22 mouse cellular contexts compared by ENCODE assay signal in genomic region chr2:119463114-119463775, GRCm38 (mm10).
"Had no signal": no experiment of that assay in that cellular context is flagged by ENCODE, and none has a peak within 500 bp of the region (broad histone marks: within the 10 kb centered on the region; RNA-seq: fewer than 3 reads in every experiment).

No protein-coding gene starts in this region.

- H3K27me3 ChIP-seq: limb, embryonic 12.5 days; limb, embryonic 15.5 days; megakaryocyte, embryonic 14.5 days; neural tube, embryonic 12.5 days; neural tube, embryonic 15.5 days had no signal

- H3K9me3 ChIP-seq: limb, embryonic 12.5 days; limb, embryonic 15.5 days; megakaryocyte, embryonic 14.5 days; midbrain, embryonic 10.5 days; neural tube, embryonic 12.5 days; neural tube, embryonic 15.5 days had no signal

- H3K27ac ChIP-seq: limb, embryonic 12.5 days; limb, embryonic 15.5 days; liver, embryonic 14.5 days; midbrain, embryonic 10.5 days; neural tube, embryonic 12.5 days; neural tube, embryonic 15.5 days; stomach, postnatal 0 days had no signal

- H3K4me2 ChIP-seq: limb, embryonic 12.5 days; limb, embryonic 15.5 days; liver, embryonic 11.5 days; lung, embryonic 14.5 days; neural tube, embryonic 12.5 days; neural tube, embryonic 15.5 days had no signal

- H3K4me1 ChIP-seq: limb, embryonic 12.5 days; limb, embryonic 15.5 days; midbrain, embryonic 10.5 days; neural tube, embryonic 12.5 days; neural tube, embryonic 15.5 days had no signal

- H3K9ac ChIP-seq: limb, embryonic 12.5 days; limb, embryonic 15.5 days; liver, embryonic 14.5 days; liver, postnatal 0 days; lung, embryonic 14.5 days; neural tube, embryonic 12.5 days; neural tube, embryonic 15.5 days had no signal

- H3K4me3 ChIP-seq: limb, embryonic 12.5 days; limb, embryonic 15.5 days; megakaryocyte, embryonic 14.5 days; midbrain, embryonic 10.5 days; neural tube, embryonic 12.5 days; neural tube, embryonic 15.5 days had no signal

- ATAC-seq: liver, postnatal 0 days; lung, postnatal 0 days had no signal

- DNase-seq: kidney, postnatal 10 days; left cerebral cortex, postnatal 4 days; liver, postnatal 0 days; lung, embryonic 14.5 days; lung, postnatal 36 days; midbrain, embryonic 14.5 days; right cerebral cortex, adult 18-20 months; right cerebral cortex, postnatal 14 days; right cerebral cortex, postnatal 4 days; thymus, adult 2 months; thymus, postnatal 14 days; thymus, postnatal 4 days had no signal
